Mouse (Mus musculus): ENCODE results near the gene Rbfox2. TPM values are rescaled to one million over a fixed set of nuclear protein-coding genes. Genes with fewer than 3 reads are reported as not detected.

The Rbfox2 gene
- polyA plus RNA-seq, 1 experiment, result 18.7 TPM

DNA sequence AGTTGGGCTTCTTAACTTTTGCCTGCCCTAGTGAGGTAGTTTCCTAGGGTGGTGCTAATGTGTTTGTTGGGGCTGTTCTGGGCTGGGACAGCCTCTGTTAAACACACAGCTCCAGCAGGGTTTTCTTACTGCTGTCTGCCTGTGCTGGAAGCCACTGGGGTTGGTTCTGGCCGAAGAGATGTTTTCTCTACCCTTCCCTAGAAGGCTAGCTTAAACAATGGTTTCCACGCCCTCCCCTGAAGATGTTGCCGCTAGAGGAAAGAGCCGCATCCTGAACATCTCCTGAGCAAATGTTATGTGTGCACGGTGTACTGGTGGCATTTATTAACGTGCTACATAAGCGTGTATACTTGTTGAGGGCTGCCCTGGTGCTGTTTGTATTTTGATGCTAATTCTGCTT is 41.3 kb upstream of the Rbfox2 start:
- WGBS, result 70% methylated on average over 7 of the region's 7 CpGs
- no peaks in the 10 kb centered on the region for H3K4me1 ChIP-seq (ENCODE audit: control insufficient read depth, insufficient read depth, low read length)
- no peak for DNase-seq
- no peak for TF ChIP-seq CTCF (conservative IDR thresholded peaks at IDR 0.05; ENCODE audit: insufficient read depth, insufficient read length, low read depth, low read length)
- no peak for TF ChIP-seq POLR2A (IDR thresholded peaks at IDR 0.05; ENCODE audit: low read depth, low read length)
- H3K27ac ChIP-seq (ENCODE audit: insufficient read depth, low read depth, low read length), result no peak overlapping the region
- no peaks in the 10 kb centered on the region for H3K36me3 ChIP-seq (ENCODE audit: control insufficient read depth, insufficient read depth, low read length)
- no peaks in the 10 kb centered on the region for H3K27me3 ChIP-seq (replicated peaks; ENCODE audit: control insufficient read depth, insufficient read depth, low read length)
- H3K4me3 ChIP-seq (ENCODE audit: insufficient read depth, low read depth, low read length), result no peak overlapping the region

- Histone ChIP-seq H3K4me3 (ENCODE audit: insufficient read depth, low read depth, low read length) (peak overlapping the region; percentile 14), H3K4me1 (ENCODE audit: control insufficient read depth, insufficient read depth, low read length) (no peaks in the 10 kb centered on the region), H3K27me3 (replicated peaks; ENCODE audit: control insufficient read depth, insufficient read depth, low read length) (no peaks in the 10 kb centered on the region), H3K27ac (ENCODE audit: insufficient read depth, low read depth, low read length) (peak overlapping the region; percentile 36; the same call in 1 of the 2 replicates), H3K36me3 (ENCODE audit: control insufficient read depth, insufficient read depth, low read length) (no peaks in the 10 kb centered on the region)
- peak; percentile 43 for DNase-seq
- 40% methylated on average over 17 of the region's 17 CpGs for WGBS
- no peak for TF ChIP-seq CTCF (conservative IDR thresholded peaks at IDR 0.05; ENCODE audit: insufficient read depth, insufficient read length, low read depth, low read length)
- TF ChIP-seq POLR2A (IDR thresholded peaks at IDR 0.05; ENCODE audit: low read depth, low read length), result no peak
Observed at GRCm38 (mm10) chr15:77344127-77345125, 37.6 kb upstream of the Rbfox2 start.

GRCm38 (mm10) chr15:77343527-77344091 is 36.8 kb upstream of the Rbfox2 start:
- H3K36me3 ChIP-seq (ENCODE audit: control insufficient read depth, insufficient read depth, low read length), result no peaks in the 10 kb centered on the region
- DNase-seq, result peak; percentile 90
- TF ChIP-seq POLR2A (IDR thresholded peaks at IDR 0.05; ENCODE audit: low read depth, low read length) (no peak), CTCF (conservative IDR thresholded peaks at IDR 0.05; ENCODE audit: insufficient read depth, insufficient read length, low read depth, low read length) (peak; percentile 71)
- peak overlapping the region; percentile 42 for H3K4me3 ChIP-seq (ENCODE audit: insufficient read depth, low read depth, low read length)
- no peaks in the 10 kb centered on the region for H3K4me1 ChIP-seq (ENCODE audit: control insufficient read depth, insufficient read depth, low read length)
- peak overlapping the region; percentile 71 for H3K27ac ChIP-seq (ENCODE audit: insufficient read depth, low read depth, low read length)
- 10% methylated on average over 13 of the region's 13 CpGs for WGBS
- H3K27me3 ChIP-seq (replicated peaks; ENCODE audit: control insufficient read depth, insufficient read depth, low read length), result no peaks in the 10 kb centered on the region

- peak; percentile 43 for DNase-seq
- 27% methylated on average over 18 of the region's 18 CpGs for WGBS
- Histone ChIP-seq H3K36me3 (ENCODE audit: control insufficient read depth, insufficient read depth, low read length) (no peaks in the 10 kb centered on the region), H3K27ac (ENCODE audit: insufficient read depth, low read depth, low read length) (peak overlapping the region; percentile 71), H3K4me3 (ENCODE audit: insufficient read depth, low read depth, low read length) (peak overlapping the region; percentile 42; the same call in 1 of the 2 replicates), H3K27me3 (replicated peaks; ENCODE audit: control insufficient read depth, insufficient read depth, low read length) (no peaks in the 10 kb centered on the region), H3K4me1 (ENCODE audit: control insufficient read depth, insufficient read depth, low read length) (no peaks in the 10 kb centered on the region)
- no peak for TF ChIP-seq POLR2A (IDR thresholded peaks at IDR 0.05; ENCODE audit: low read depth, low read length)
- no peak for TF ChIP-seq CTCF (conservative IDR thresholded peaks at IDR 0.05; ENCODE audit: insufficient read depth, insufficient read length, low read depth, low read length)
Observed at GRCm38 (mm10) chr15:77342962-77343526, 36.2 kb upstream of the Rbfox2 start.

- Histone ChIP-seq H3K27ac (ENCODE audit: insufficient read depth, low read depth, low read length) (no peak overlapping the region), H3K4me3 (ENCODE audit: insufficient read depth, low read depth, low read length) (no peak overlapping the region), H3K4me1 (ENCODE audit: control insufficient read depth, insufficient read depth, low read length) (no peaks in the 10 kb centered on the region), H3K36me3 (ENCODE audit: control insufficient read depth, insufficient read depth, low read length) (no peaks in the 10 kb centered on the region), H3K27me3 (replicated peaks; ENCODE audit: control insufficient read depth, insufficient read depth, low read length) (no peaks in the 10 kb centered on the region)
- 91% methylated on average over 6 of the region's 6 CpGs for WGBS
- no peak for DNase-seq
- no peak for TF ChIP-seq POLR2A (IDR thresholded peaks at IDR 0.05; ENCODE audit: low read depth, low read length)
- TF ChIP-seq CTCF (conservative IDR thresholded peaks at IDR 0.05; ENCODE audit: insufficient read depth, insufficient read length, low read depth, low read length), result peak; percentile 17; the same call in 1 of the 2 replicates
Observed at GRCm38 (mm10) chr15:77342005-77342404, 35.2 kb upstream of the Rbfox2 start.

DNA sequence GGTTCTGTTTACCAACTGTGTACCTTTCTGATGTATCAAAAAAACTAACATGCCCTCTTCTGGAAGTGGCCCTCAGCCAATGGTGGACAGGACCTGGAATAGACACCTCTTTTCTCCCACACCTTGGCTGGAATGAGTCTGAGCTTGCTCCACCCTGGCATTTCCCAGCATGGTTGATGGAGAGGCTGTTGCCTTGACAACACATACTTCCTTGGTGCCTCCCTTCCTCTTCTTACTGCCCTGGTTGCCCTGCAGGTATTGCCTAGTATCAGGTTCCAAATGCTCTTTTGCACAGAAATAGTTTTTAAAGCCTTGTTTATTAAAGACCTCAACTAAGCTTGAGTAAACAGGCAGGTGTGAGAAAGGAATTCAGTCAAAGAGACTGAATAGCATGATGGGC is 33.8 kb upstream of the Rbfox2 start:
- no peaks in the 10 kb centered on the region for H3K36me3 ChIP-seq (ENCODE audit: control insufficient read depth, insufficient read depth, low read length)
- H3K27ac ChIP-seq (ENCODE audit: insufficient read depth, low read depth, low read length), result no peak overlapping the region
- H3K4me1 ChIP-seq (ENCODE audit: control insufficient read depth, insufficient read depth, low read length), result peaks cover 4% of the 10 kb centered on the region; the same call in 1 of the 2 replicates
- no peaks in the 10 kb centered on the region for H3K27me3 ChIP-seq (replicated peaks; ENCODE audit: control insufficient read depth, insufficient read depth, low read length)
- DNase-seq, result no peak
- no peak for TF ChIP-seq POLR2A (IDR thresholded peaks at IDR 0.05; ENCODE audit: low read depth, low read length)
- no peak for TF ChIP-seq CTCF (conservative IDR thresholded peaks at IDR 0.05; ENCODE audit: insufficient read depth, insufficient read length, low read depth, low read length)
- H3K4me3 ChIP-seq (ENCODE audit: insufficient read depth, low read depth, low read length), result no peak overlapping the region
